Mouse (Mus musculus): ENCODE data around the gene 9630041A04Rik.

The 9630041A04Rik gene

GRCm38 (mm10) chr9:101861596-101862471 lies at the start of gene 9630041A04Rik:
Gene 9630041A04Rik (plus strand): TSS chr9:101861841.
- DNase-seq, result no peak

GRCm38 (mm10) chr9:101823896-101824295 lies 37.7 kb upstream of the 9630041A04Rik start:
- DNase-seq, result no peak

DNA sequence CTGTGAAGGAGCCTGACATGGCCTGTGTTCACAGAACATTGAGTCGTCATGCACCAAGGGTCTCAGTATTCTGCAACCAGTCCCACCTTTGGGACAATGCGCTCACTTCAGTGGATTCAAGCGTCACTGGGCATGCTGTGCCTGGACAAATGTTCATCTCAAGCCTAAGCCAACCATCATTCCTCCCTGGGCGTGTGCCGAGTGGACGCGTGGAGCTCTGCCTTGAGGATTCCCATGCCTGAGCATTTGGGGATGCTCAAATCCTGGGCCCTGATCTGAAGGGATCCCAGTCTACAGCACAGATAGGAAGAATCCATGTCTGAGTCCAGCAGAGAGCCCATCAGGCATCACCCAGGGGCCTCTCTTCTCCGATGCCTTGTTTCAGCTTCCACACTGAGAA lies 36.0 kb upstream of the 9630041A04Rik start:
- no peak for DNase-seq

- no peak for DNase-seq
Measured at GRCm38 (mm10) chr9:101833619-101834018, 28.0 kb upstream of the 9630041A04Rik start.

GRCm38 (mm10) chr9:101841101-101841500 lies 20.5 kb upstream of the 9630041A04Rik start:
- DNase-seq, result no peak

GRCm38 (mm10) chr9:101843893-101844292 lies 17.7 kb upstream of the 9630041A04Rik start:
- DNase-seq, result no peak

DNA sequence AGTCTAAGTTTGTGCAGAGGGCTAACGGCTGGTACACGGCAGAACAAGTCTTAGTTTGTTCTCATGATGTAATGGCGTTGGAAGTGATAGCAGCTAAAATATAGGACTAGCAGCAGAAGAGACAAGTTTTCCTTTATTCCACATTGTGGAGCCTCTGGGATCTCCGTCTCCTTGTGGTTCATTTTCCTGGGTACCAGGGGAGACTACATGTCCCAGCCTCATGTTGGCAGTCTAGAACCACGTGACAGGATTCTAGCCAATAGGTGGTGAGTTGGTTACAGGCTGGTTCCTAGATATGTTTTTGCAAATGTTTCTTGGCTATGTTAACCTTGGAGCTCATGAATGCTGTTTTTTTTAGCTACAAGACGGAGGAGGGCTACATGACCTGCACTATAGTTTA lies 15.9 kb upstream of the 9630041A04Rik start:
- no peak for DNase-seq

GRCm38 (mm10) chr9:101862481-101863065 lies 932 bp downstream of the 9630041A04Rik start:
- no peak for DNase-seq

DNA sequence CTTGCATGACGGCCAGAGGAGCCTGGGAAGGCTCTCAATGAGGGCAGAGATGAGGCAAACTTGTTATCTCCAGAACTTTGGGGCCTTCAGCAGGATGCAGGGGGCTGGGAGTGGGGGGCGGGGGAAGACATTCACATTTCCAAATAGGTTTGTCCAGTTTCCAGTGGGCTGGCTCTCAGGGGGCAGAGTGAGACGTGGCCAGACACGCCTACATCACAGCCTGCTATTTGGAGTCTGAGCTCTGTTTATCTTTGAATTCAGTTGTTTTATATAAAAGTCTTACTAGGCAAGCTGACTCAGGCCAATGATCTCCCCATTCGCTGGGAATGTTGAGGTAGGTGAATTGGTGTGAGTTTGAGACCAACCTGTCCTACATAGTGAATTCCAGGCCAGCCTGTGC lies 1.5 kb downstream of the 9630041A04Rik start:
- no peak for DNase-seq

DNA sequence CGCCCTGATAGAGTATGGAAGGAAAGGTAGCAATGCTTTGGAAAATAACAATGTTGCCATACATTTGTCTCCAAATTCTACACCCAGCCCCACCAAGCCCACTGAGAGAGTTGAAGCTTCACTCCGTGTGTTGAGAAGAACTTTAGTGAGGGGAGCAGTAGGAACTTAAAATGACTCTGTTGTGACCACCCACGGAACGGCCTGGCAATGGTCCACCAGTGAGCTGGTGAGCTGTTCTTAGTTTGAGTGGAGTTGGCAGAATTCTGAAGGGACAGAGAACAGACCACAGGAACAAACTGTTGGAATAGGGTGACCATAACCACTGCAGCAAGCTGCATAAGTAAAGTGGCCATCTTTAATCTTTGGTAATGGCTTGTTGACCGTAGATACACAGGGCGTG lies 7.0 kb downstream of the 9630041A04Rik start:
- no peak for DNase-seq

- no peak for DNase-seq
Measured at GRCm38 (mm10) chr9:101870034-101870433, 8.4 kb downstream of the 9630041A04Rik start.

- no peak for DNase-seq
Measured at GRCm38 (mm10) chr9:101875306-101875705, 13.7 kb downstream of the 9630041A04Rik start.

GRCm38 (mm10) chr9:101877109-101877987 lies 15.7 kb downstream of the 9630041A04Rik start:
- no peak for DNase-seq

DNA sequence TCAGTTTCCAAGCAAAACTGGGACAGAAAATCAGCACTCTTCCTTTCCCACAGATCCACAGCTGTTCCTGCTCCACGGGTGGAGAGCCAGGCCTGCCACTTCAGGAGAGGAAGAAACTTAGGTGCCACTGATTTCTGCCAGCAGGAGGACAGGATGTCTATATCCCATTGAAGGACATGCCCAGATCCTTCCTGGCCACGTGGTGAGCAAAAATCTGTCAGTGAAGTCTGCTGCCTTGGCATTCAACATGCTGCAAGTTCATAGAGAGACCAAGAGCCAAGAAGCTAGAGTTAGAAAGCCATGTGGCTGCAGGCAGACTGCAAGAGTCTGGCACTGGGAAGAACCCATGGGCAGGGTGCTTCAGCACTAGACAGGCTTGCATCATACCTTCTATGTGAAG lies 21.7 kb downstream of the 9630041A04Rik start:
- DNase-seq, result no peak

DNA sequence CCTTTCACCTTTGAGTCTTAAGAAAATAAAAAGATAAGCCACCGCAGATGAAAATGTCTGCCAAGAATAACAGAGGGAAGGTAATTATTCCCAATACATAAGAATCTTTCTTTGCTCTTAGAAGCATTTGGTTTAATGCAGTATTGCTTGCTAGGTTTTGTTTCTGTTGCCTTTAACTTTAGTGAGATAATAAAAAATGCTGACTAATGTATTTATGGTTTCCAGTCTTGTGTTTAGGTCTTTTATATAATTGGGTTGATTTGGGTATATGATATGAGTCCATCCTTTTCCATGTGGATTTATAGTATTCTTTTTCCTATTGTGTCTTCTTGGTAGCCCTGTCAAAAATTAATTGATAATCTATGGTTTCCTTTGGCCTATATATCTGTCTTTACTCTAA lies 36.2 kb downstream of the 9630041A04Rik start:
- no peak for DNase-seq

- no peak for DNase-seq
Measured at GRCm38 (mm10) chr9:101903406-101903805, 41.8 kb downstream of the 9630041A04Rik start.

GRCm38 (mm10) chr9:101907747-101908255 lies 46.2 kb downstream of the 9630041A04Rik start:
- DNase-seq, result no peak

DNA sequence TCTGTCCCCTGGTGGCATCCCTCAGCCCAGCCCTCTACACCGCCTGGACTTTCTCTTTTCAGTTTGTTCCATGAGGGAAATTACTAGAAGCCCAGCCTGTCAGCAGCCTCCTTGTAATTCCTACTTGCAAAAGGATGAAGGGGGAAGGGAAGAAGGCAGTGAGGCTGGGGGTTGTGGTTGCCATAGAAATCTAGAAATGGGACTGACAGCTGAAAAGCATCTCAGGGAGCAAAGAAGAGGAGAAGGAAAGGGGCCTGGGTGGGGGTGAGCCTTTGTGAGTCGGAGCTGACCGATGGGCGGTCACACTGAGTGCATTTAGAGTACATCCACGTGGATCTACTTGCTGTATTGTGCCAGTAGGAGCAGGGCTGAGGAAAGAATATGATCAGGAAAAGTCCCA lies 47.2 kb downstream of the 9630041A04Rik start:
- DNase-seq, result no peak

DNA sequence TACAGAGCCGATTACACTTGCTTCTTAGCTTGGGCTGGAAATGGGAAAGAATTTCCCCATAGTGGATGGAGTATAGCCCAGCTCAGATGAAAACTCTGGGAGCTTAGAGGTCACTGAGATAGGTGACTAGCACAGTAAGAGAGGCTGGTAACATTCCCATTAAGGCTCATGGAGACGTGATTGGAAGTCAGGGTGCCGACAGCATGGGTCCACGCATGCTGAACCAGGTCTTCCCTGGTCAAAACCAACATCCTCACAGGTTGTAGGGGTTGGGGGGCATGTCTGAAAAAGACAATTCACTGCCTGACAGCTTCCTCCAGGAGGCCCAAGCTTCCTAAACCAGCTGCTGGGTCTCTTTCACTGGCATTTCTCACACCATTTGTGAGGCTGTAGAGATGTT lies 47.9 kb downstream of the 9630041A04Rik start:
- no peak for DNase-seq

- no peak for DNase-seq
Measured at GRCm38 (mm10) chr9:101911176-101911866, 49.7 kb downstream of the 9630041A04Rik start.

DNA sequence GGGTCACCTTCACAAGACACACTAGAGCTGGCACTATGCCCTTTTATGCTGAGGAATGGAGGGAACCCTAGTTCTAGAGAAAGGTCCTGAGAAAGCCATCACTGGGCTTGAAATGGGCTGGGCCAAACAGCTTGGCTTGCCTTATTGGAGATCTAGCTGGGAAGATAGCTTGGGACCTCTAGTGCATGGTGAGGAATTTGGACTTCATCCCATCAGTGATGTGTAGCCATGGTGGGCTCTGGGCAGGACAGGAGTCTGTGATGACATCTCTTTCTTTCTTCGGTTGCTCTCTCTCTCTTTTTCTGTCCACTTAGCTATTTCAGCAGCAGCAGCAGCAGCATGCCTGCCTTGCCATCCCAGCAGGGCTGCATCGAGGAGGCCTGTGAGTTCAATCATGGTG lies 53.4 kb downstream of the 9630041A04Rik start:
- no peak for DNase-seq

- DNase-seq, result no peak
Measured at GRCm38 (mm10) chr9:101918771-101919170, 57.1 kb downstream of the 9630041A04Rik start.
